Mouse (Mus musculus) hindbrain, embryonic 11.5 days (tissue): ENCODE measurements around the gene Ugcg. TPM values are rescaled to one million over a fixed set of nuclear protein-coding genes. Genes with fewer than 3 reads are reported as not detected.

ENCODE experiments used
- ATAC-seq: fragments of 200-750 bp; cut with Nextera tagmentation; 2 replicates; pipeline ENCODE4 v1.8.0; 2017; ENCODE audit warnings: mild to moderate bottlenecking, moderate TSS enrichment, moderate library complexity; ENCODE audit not compliant: low FRiP score
- DNase-seq: peaks from one replicate; pipeline ENCODE4 v3.0.0-alpha.2; 2015; ENCODE audit warnings: low spot score
- H3K27ac ChIP-seq: fragments of 300-500 bp; sonication (generic); 2 replicates; pipeline ENCODE4 v1.5.1; 2014; ENCODE audit warnings: mild to moderate bottlenecking, low read depth, low read length
- H3K27me3 ChIP-seq: fragments of 300-500 bp; sonication (generic); 2 replicates; pipeline ENCODE4 v1.6.1; 2014; ENCODE audit warnings: mild to moderate bottlenecking, low read length, moderate library complexity, mixed read lengths; ENCODE audit not compliant: control insufficient read depth, insufficient read depth
- H3K36me3 ChIP-seq: fragments of 300-500 bp; sonication (generic); 2 replicates; pipeline ENCODE4 v1.6.1; 2014; ENCODE audit warnings: mild to moderate bottlenecking, low read length, moderate library complexity, mixed read lengths; ENCODE audit not compliant: control insufficient read depth, insufficient read depth
- H3K4me1 ChIP-seq: fragments of 300-500 bp; sonication (generic); replicated peaks from 2 replicates; pipeline ENCODE4 v1.6.1; 2014; ENCODE audit warnings: low read length, mixed read lengths; ENCODE audit not compliant: control insufficient read depth, insufficient read depth
- H3K4me2 ChIP-seq: fragments of 300-500 bp; sonication (generic); replicated peaks from 2 replicates; pipeline ENCODE4 v1.6.1; 2014; ENCODE audit warnings: mild to moderate bottlenecking, low read depth, low read length
- H3K4me3 ChIP-seq: fragments of 300-500 bp; sonication (generic); 2 replicates; pipeline ENCODE4 v1.5.1; 2014; ENCODE audit warnings: low read depth, low read length
- H3K9ac ChIP-seq: fragments of 300-500 bp; sonication (generic); 2 replicates; pipeline ENCODE4 v1.6.1; 2014; ENCODE audit warnings: low read depth, low read length
- H3K9me3 ChIP-seq: fragments of 300-500 bp; sonication (generic); 2 replicates; pipeline ENCODE4 v1.6.1; 2016; ENCODE audit warnings: low read length; ENCODE audit not compliant: control insufficient read depth
- WGBS: fragments of 180-500 bp; shearing (Covaris S2); extraction: QIAGEN DNeasy Blood & Tissue Kit; methylation state at CpG from one replicate; pipeline ENCODE4 v1.1.7; 2014; 5-methylcytosine and 5-hydroxymethylcytosine counted together
- polyA plus RNA-seq: library from polyadenylated mRNA; unstranded; fragments of >200 nt; fragmentation: Nextera tagmentation; extraction: Ambion mirVana; gene quantifications from 2 replicates; pipeline ENCODE4 v1.2.1, GENCODE M21; 2014

The Ugcg gene
- polyA plus RNA-seq, 1 experiment from 2014 or later: 19.7 TPM

DNA sequence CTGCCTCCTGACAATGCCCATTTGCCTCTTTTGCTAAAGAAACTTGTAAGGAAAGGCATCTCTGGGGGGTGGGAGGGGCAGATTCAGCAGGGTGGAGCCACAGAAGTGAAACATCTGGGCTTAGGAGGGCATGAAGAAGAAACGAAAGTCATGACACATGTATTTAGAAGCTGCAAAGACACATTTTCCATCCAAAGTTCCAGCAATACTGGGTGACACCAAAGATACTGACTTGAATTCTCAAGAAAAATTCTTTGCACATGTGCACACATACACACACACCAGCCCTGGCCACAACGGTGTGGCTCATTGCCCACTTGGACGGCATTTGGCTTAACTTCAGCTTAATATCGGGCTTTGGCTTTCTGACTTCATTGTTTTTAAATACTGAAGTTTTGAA lies 35.8 kb downstream of the Ugcg start:
- Histone ChIP-seq H3K4me3 (no peak overlapping the region), H3K4me2 (no peak overlapping the region), H3K36me3 (no peaks in the 10 kb centered on the region), H3K27me3 (no peaks in the 10 kb centered on the region), H3K9me3 (no peaks in the 10 kb centered on the region), H3K9ac (no peak overlapping the region), H3K4me1 (no peaks in the 10 kb centered on the region), H3K27ac (no peak overlapping the region)
- DNase-seq: no peak
- WGBS: 93% methylated on average over 4 of the region's 4 CpGs
- no peak for ATAC-seq

DNA sequence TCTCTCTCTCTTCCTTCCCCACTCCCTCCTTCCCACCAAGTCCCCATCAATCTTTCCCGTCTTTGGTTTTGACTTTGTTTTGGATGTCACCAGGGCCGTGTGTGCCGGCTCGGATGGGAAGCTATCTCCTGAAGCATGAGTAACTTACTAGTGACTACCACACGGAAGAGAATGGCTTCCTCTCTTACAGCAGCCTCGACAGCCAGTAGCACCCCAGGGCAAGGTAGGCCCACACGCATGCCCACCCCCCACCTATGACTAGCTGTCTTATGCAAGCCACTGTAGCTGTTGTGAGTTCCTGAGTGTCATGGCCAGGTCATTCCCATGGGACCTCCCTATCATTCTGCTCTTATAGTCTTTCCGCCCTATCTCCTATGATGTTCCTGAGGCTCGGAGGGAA lies 38.0 kb downstream of the Ugcg start:
- DNase-seq: no peak
- 87% methylated on average over 9 of the region's 9 CpGs for WGBS

DNA sequence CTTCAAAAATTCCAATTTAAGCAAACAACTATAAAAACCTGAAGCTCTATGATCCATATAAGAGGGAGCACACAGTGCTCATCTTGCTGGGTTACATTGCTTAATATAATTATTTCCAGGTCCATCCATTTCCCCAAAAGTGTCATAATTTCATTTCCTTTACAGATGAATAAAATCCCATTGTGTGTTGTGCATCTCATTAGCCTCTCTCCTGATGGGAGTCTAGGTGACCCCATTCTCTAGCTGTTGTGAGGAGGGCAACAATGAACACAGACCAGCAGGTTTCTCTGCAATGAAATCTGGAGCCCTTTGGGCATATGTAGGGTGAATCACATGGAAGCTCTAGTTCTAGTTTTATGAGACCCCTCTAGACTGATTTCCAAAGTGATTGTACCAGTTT lies 39.9 kb downstream of the Ugcg start:
- H3K4me2 ChIP-seq: no peak overlapping the region
- H3K9ac ChIP-seq: no peak overlapping the region
- H3K4me1 ChIP-seq: no peaks in the 10 kb centered on the region
- no peaks in the 10 kb centered on the region for H3K36me3 ChIP-seq
- H3K9me3 ChIP-seq: no peaks in the 10 kb centered on the region
- no peak for ATAC-seq
- no peak overlapping the region for H3K4me3 ChIP-seq
- DNase-seq: no peak
- no peak overlapping the region for H3K27ac ChIP-seq
- no peaks in the 10 kb centered on the region for H3K27me3 ChIP-seq

More for the DNA sequence above, 38.0 kb downstream of the Ugcg start:
- Histone ChIP-seq H3K36me3 (no peaks in the 10 kb centered on the region), H3K4me2 (no peak overlapping the region), H3K4me1 (no peaks in the 10 kb centered on the region), H3K27me3 (no peaks in the 10 kb centered on the region), H3K9ac (no peak overlapping the region), H3K9me3 (no peaks in the 10 kb centered on the region), H3K27ac (no peak overlapping the region), H3K4me3 (no peak overlapping the region)
- ATAC-seq: no peak

DNA sequence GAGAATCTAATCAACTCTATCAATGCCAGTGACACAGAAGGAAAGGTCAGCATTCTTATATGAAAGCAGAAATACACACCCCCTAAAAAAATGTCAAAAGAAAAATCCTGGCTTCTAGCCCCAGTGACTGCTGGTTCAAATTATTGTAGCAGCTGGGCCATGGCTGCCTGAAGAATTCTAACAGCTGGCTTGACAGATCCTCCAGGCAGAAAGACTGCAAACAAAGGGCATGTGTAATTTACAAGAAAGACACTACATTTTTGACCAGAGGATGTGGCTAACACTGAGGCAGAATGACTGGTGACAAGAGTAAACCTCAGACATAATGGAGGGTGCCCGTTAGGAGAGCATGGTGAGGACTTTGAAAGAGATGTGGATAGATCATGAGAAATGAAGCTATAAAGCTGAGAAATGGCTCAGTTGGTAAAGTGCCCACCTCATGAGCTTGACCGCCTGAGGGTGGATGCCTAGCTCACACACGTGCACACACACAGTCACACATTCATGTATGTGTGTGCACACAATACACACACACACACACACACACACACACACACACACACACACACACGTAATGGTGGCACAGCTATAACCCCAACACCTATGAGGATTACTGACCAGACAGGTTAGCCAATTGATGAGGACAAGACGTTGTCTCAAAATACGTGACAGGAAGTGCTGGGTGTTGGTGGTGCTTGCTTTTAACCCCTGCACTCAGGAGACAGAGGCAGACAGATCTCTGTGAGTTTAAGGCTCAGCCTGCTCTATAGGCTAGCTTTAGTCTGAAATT lies 42.4 kb downstream of the Ugcg start:
- H3K4me2 ChIP-seq: no peak overlapping the region
- H3K4me3 ChIP-seq: no peak overlapping the region
- no peaks in the 10 kb centered on the region for H3K4me1 ChIP-seq
- no peaks in the 10 kb centered on the region for H3K9me3 ChIP-seq
- DNase-seq (no peak), ATAC-seq (no peak)
- WGBS: 84% methylated on average over 6 of the region's 6 CpGs
- H3K27me3 ChIP-seq: no peaks in the 10 kb centered on the region
- no peaks in the 10 kb centered on the region for H3K36me3 ChIP-seq
- no peak overlapping the region for H3K9ac ChIP-seq
- H3K27ac ChIP-seq: no peak overlapping the region

DNA sequence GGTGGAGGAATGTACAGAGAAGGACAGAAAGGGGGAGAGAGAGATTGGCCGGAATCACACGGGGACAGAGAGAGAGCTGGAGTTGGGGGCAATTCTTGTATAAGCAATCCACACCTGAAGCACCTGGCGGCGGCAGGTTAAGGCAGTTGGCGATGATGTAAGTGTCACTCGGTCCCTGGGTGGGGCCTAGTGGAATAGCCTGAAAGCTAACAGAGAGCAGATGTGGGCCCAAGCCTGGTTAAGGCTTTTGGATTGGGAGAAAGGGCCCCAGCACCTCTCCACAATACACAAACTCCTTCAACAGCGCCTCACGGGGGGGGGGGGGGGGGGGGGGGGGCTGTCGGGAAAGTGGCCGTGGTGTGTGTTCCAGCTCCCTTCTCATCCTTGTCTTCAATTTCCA lies 45.0 kb downstream of the Ugcg start:
- H3K9ac ChIP-seq: no peak overlapping the region
- H3K27ac ChIP-seq: no peak overlapping the region
- H3K36me3 ChIP-seq: no peaks in the 10 kb centered on the region
- no peak for ATAC-seq
- WGBS: 92% methylated on average over 7 of the region's 10 CpGs
- H3K4me3 ChIP-seq: no peak overlapping the region
- no peak overlapping the region for H3K4me2 ChIP-seq
- no peaks in the 10 kb centered on the region for H3K27me3 ChIP-seq
- no peaks in the 10 kb centered on the region for H3K9me3 ChIP-seq
- H3K4me1 ChIP-seq: no peaks in the 10 kb centered on the region
- no peak for DNase-seq

DNA sequence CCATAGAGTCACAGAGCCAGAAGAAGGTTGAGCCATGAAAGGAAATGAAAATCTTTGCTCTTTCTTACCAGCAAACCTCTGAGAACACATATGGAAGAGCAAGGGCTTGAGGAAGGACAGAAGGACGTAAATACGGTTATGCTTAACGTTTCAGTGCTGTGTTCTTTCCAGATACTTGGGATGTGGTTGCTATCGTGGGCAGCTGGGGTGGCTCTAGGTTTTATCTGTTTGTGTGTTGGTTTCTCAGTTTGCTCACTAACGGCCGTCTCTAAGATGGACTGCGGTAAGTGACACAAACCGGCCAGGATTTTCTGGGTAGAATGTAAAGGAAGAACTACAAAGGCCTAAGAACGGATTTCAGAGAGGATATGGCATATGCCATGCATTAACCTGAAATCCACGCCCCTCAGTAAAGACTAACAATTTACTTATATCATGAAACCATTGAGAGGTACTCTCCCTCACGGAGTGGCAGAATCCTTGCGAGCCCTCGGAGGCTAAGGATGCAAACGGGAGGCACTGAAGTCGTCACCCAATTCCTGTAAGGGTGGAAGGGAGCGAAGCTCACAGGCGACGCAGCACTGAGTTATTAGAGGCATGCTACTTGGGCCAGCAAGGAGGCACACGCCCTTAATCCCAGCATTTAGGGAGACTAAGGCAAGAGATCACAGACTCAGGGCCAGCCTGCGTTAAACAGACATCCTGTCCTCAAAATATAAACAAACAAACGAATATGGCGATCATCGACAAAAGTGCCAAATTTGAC lies 45.6 kb downstream of the Ugcg start:
- H3K27ac ChIP-seq: no peak overlapping the region
- no peaks in the 10 kb centered on the region for H3K36me3 ChIP-seq
- 93% methylated on average over 23 of the region's 23 CpGs for WGBS
- H3K4me2 ChIP-seq: no peak overlapping the region
- H3K9me3 ChIP-seq: no peaks in the 10 kb centered on the region
- DNase-seq: no peak
- no peak overlapping the region for H3K9ac ChIP-seq
- H3K4me3 ChIP-seq: no peak overlapping the region
- no peaks in the 10 kb centered on the region for H3K27me3 ChIP-seq
- no peak for ATAC-seq
- no peaks in the 10 kb centered on the region for H3K4me1 ChIP-seq

DNA sequence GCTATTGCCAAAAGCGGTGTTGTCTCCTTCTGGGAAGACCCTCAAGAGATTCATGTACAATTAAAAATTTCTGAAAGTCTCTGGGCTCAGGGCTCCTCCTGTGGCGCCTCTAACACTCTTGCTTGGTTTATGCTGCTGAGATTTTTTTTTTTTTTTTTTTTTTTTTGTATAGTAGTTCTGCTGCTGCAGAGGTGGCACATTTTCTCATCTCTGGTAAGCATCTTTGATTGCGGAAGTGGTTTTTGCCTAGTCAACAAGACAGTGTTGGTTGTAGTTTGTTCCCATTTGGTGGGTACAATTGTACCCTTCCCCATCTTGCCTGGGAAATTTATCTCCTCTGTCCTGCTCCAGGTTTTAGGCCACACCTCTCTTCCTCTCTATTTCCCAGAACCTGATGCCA lies 47.3 kb downstream of the Ugcg start:
- no peak for DNase-seq
- Histone ChIP-seq H3K36me3 (no peaks in the 10 kb centered on the region), H3K9ac (no peak overlapping the region), H3K4me3 (no peak overlapping the region), H3K27me3 (no peaks in the 10 kb centered on the region), H3K9me3 (no peaks in the 10 kb centered on the region), H3K4me2 (no peak overlapping the region), H3K27ac (no peak overlapping the region), H3K4me1 (no peaks in the 10 kb centered on the region)
- WGBS: 94% methylated on average over 3 of the region's 3 CpGs
- no peak for ATAC-seq

DNA sequence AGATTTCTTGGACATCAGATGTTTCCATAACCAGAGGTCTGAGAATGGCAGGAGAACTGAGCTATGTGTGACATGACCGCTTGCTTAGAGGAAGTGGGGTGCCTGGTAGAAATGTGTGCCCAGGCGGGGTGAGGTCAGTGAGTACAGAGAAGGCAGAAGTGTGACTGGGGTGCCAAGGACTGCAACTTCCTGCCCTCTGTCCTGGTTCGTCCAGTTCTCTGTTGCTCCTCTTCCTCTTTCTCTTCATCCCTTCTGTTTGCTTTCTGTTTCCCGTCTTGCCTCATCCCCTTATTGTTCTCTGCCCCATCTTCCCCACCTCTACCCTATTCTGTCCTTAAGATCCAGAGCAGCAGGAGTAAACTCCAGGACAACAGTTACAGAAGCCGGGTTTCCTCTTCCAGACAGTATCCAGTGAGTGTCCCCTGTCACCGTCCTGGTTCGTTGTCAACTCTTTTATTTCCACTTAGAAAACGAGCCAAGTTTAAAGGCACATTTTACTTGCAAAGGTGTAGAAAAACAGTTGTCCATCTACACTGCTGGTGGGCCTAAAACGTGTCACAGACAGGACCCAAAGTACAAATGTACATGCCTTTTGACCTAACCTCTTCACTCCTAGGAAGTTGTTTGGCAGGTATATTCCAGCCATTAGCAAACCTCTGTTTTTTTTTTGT lies 49.7 kb downstream of the Ugcg start:
- no peak overlapping the region for H3K4me2 ChIP-seq
- no peaks in the 10 kb centered on the region for H3K4me1 ChIP-seq
- no peak overlapping the region for H3K9ac ChIP-seq
- H3K4me3 ChIP-seq: no peak overlapping the region
- DNase-seq: no peak
- H3K9me3 ChIP-seq: no peaks in the 10 kb centered on the region
- ATAC-seq: no peak
- H3K27me3 ChIP-seq: no peaks in the 10 kb centered on the region
- 77% methylated on average over 9 of the region's 9 CpGs for WGBS
- H3K36me3 ChIP-seq: no peaks in the 10 kb centered on the region
- no peak overlapping the region for H3K27ac ChIP-seq
